Mouse (Mus musculus) myocyte (in vitro differentiated cells): ENCODE results near the gene Trmt6. TPM values are rescaled to one million over a fixed set of nuclear protein-coding genes. Genes with fewer than 3 reads are reported as not detected.

Experiments
- H3K27me3 ChIP-seq: one replicate; pipeline ENCODE4 v1.6.1; 2011; ENCODE audit not compliant: control insufficient read depth, insufficient read depth, insufficient read length
- H3K36me3 ChIP-seq: one replicate; pipeline ENCODE4 v1.6.1; 2011; ENCODE audit not compliant: control insufficient read depth, insufficient read depth
- H3K4me2 ChIP-seq: one replicate; pipeline ENCODE4 v1.6.1; 2011; ENCODE audit warnings: low read depth, control low read depth
- H3K4me3 ChIP-seq: one replicate; pipeline ENCODE4 v1.5.1; 2011; ENCODE audit warnings: mild to moderate bottlenecking, control low read depth, moderate library complexity
- H3K79me2 ChIP-seq: one replicate; pipeline ENCODE4 v1.6.1; 2011; ENCODE audit not compliant: control insufficient read depth, insufficient read depth
- H3ac ChIP-seq: one replicate; pipeline ENCODE4 v1.6.1; 2011; ENCODE audit not compliant: control insufficient read depth, insufficient read length
- CEBPB ChIP-seq: IDR thresholded peaks from 2 replicates; pipeline ENCODE4 v1.6.1; 2011; ENCODE audit warnings: mild to moderate bottlenecking, moderate library complexity; ENCODE audit not compliant: poor library complexity, insufficient read depth, severe bottlenecking
- MAX ChIP-seq: IDR thresholded peaks from one replicate; pipeline ENCODE4 v1.6.1; 2011; ENCODE audit warnings: low read depth, mild to moderate bottlenecking, control low read depth
- MYOD1 ChIP-seq, 3 experiments: IDR thresholded peaks; one replicate each; pipeline ENCODE4 v1.6.1; 2011; ENCODE audit warnings: control low read depth in 2 of 3, low read depth in 2 of 3, mild to moderate bottlenecking in 2 of 3, moderate library complexity in 1 of 3; ENCODE audit not compliant: insufficient read length in 2 of 3, control insufficient read depth in 1 of 3
- MYOG ChIP-seq, 3 experiments: IDR thresholded peaks; one replicate each; pipeline ENCODE4 v1.6.1; 2011; ENCODE audit warnings: control low read depth in 2 of 3, low read depth in 2 of 3, mild to moderate bottlenecking in 2 of 3; ENCODE audit not compliant: insufficient read length in 2 of 3, control insufficient read depth in 1 of 3, insufficient read depth in 1 of 3
- POLR2A ChIP-seq: IDR thresholded peaks from one replicate; pipeline ENCODE4 v1.6.1; 2011; ENCODE audit warnings: low read depth, mild to moderate bottlenecking, control low read depth, moderate library complexity; ENCODE audit not compliant: insufficient read length
- REST ChIP-seq: IDR thresholded peaks from one replicate; pipeline ENCODE4 v1.6.1; 2011; ENCODE audit warnings: mild to moderate bottlenecking, control low read depth, moderate library complexity; ENCODE audit not compliant: insufficient read depth, insufficient read length
- TCF12 ChIP-seq: IDR thresholded peaks from one replicate; pipeline ENCODE4 v1.6.1; 2011; ENCODE audit warnings: mild to moderate bottlenecking, control low read depth; ENCODE audit not compliant: poor library complexity, insufficient read depth, severe bottlenecking
- TCF3 ChIP-seq: IDR thresholded peaks from one replicate; pipeline ENCODE4 v1.6.1; 2011; ENCODE audit warnings: low read depth, control low read depth; ENCODE audit not compliant: insufficient read length
- USF1 ChIP-seq: IDR thresholded peaks from one replicate; pipeline ENCODE4 v1.6.1; 2011; ENCODE audit warnings: low read depth, mild to moderate bottlenecking, control low read depth, moderate library complexity
- polyA plus RNA-seq: library from polyadenylated mRNA; unstranded; fragments of >200 nt; fragmentation: generic; extraction: Trizol; gene quantifications from one replicate; pipeline ENCODE4 v1.2.1, GENCODE M21; 2012; ENCODE audit warnings: missing spikeins

Trmt6 gene
- polyA plus RNA-seq, 1 experiment, result 13.3 TPM

DNA sequence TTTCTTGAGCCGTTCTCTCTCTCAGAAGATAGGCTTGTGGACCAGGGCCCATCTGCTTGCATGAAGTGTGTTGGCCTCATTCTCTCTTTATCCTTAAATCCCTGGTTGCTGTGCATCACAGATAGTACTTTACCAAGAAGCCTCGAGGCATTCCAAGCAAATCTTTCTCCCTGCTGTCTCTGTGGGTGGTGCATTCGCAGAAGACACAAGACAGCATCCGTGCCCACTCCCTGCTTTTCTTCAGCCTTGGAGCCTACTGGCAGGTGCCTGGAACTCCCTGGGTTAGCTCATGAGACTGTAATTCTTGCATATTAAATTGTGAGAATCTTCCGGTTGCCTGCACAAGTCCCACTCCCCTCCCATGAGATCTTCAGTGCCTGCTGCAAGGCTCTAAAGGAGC is 57.9 kb downstream of the Trmt6 start:
- no peaks in the 10 kb centered on the region for H3K79me2 ChIP-seq
- H3ac ChIP-seq, result no peak overlapping the region
- H3K27me3 ChIP-seq, result no peaks in the 10 kb centered on the region
- no peaks in the 10 kb centered on the region for H3K36me3 ChIP-seq
- no peak overlapping the region for H3K4me3 ChIP-seq
- no peak overlapping the region for H3K4me2 ChIP-seq
- TF ChIP-seq REST (no peak), MYOG (IDR thresholded peaks at IDR 0.05; ENCODE audit: control insufficient read depth in 1 of 3, insufficient read depth in 1 of 3, insufficient read length in 2 of 3, low read depth in 2 of 3) (no peak), MYOD1 (IDR thresholded peaks at IDR 0.05; ENCODE audit: control insufficient read depth in 1 of 3, insufficient read length in 2 of 3, low read depth in 2 of 3) (no peak), TCF12 (no peak), MAX (no peak), CEBPB (no peak), USF1 (no peak), POLR2A (no peak), TCF3 (no peak)

Other genes with a start within 250 kb of the Trmt6 start
- 6.1 TPM for gene Gpcpd1, start 228.3 kb downstream of the Trmt6 start, polyA plus RNA-seq
- 5.1 TPM for gene Shld1, start 129.1 kb downstream of the Trmt6 start, polyA plus RNA-seq
- 0.04 TPM for gene Chgb, start 34.8 kb downstream of the Trmt6 start, polyA plus RNA-seq
- 1.5 TPM for gene Mcm8, start 86 bp upstream of the Trmt6 start, polyA plus RNA-seq
- 46.4 TPM for gene Crls1, start 30.6 kb upstream of the Trmt6 start, polyA plus RNA-seq
- gene Lrrn4, start 64.8 kb upstream of the Trmt6 start, polyA plus RNA-seq, result not detected
- not detected for gene Fermt1, start 129.9 kb upstream of the Trmt6 start, polyA plus RNA-seq